Mouse (Mus musculus): ENCODE results near the gene Gm10762. TPM values are rescaled to one million over a fixed set of nuclear protein-coding genes. Genes with fewer than 3 reads are reported as not detected.
"Not testable (repeated sequence)": the region's sequence is repeated elsewhere in the genome, so short reads cannot be mapped to it uniquely, and the experiment has no call there.

The Gm10762 gene
- total RNA-seq (2021), result 1 to 10 TPM; 5.0 to 5.4 TPM
- long read RNA-seq, experiment 1, partial matches to known transcripts, result 0 of 2 reads
- long read RNA-seq, experiment 1, other reads (novel, unspliced or antisense), result 0 of 2 reads
- long read RNA-seq, experiment 2, partial matches to known transcripts, result 0 of 1 reads
- long read RNA-seq, experiment 2, other reads (novel, unspliced or antisense), result 0 of 1 reads

DNA sequence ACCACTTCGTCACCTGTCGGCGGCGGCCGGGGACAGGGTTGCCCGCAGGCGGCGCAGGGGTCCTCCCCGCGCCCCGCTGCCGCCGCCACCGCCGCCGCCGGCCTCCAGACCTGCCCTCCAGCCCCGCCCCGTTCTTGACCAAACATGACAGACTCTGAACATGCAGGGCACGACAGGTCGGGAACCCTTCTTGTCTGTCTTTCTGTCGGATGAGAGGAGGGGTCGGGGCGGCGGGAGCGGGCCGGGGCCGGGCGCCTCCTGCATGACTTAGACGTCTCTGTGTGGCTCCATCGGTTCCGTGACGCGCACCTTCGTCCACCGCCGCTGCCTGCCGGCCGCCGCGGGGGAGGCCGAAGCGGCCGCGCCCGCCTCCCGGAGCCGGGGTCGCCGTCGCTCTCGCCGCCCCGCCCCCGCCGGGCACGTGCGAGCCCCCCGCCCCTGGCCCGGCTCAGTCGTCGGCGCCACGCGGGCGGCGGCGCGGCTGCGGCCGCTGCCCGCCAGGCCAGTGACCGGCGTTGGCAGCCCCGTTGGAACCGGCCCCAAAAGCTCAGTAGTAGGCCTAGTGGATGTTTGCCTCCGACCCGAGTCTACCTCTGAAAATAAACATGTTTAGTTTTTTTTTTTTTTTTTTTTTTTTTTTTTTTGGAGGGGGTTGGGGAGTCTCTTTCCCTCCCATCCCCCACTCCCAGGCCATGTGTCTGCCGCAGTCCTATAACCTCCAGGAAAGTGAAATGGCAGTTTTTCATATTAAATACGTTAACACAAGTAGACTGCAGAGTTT, at the start of gene Gm10762:
Gene Gm10762 (minus strand): TSS at position 65 of the 781 bp plus-strand sequence.
- Histone ChIP-seq H3K27ac (peak within 1 kb of the TSS; percentile 100), H3K4me3 (peak within 1 kb of the TSS; percentile 97)
- TF ChIP-seq CTCF (IDR thresholded peaks at IDR 0.05), result no peak
- peak; percentile 64 to 70 for DNase-seq (ENCODE audit: extremely low spot score in 1 of 2, low spot score in 2 of 2)
- intact Hi-C loops (cut with DNase I), result loop anchor here (2.0 to 5.0 kb wide), 2 partner anchors 23 to 99 kb away; partner anchors contain the start of genes Ttl and Zc3h8

- H3K27ac ChIP-seq; intact Hi-C loops (cut with DNase I); DNase-seq (ENCODE audit: extremely low spot score in 1 of 2, low spot score in 2 of 2); H3K4me3 ChIP-seq: not testable (repeated sequence)
- peak; percentile 51 for TF ChIP-seq CTCF (IDR thresholded peaks at IDR 0.05)
Measured at GRCm38 (mm10) chr2:129008867-129009266, 41.3 kb upstream of the Gm10762 start.

- Histone ChIP-seq H3K27ac (no peak overlapping the region), H3K4me3 (no peak overlapping the region)
- no peak for TF ChIP-seq CTCF (IDR thresholded peaks at IDR 0.05)
- DNase-seq (ENCODE audit: extremely low spot score in 1 of 2, low spot score in 2 of 2), result no peak
- intact Hi-C loops (cut with DNase I), result no loop called here
Measured at GRCm38 (mm10) chr2:129006194-129006749, 38.7 kb upstream of the Gm10762 start.

GRCm38 (mm10) chr2:129004872-129005271, 37.3 kb upstream of the Gm10762 start:
- no peak for DNase-seq (ENCODE audit: extremely low spot score in 1 of 2, low spot score in 2 of 2)
- Histone ChIP-seq H3K27ac (no peak overlapping the region), H3K4me3 (no peak overlapping the region)
- no peak for TF ChIP-seq CTCF (IDR thresholded peaks at IDR 0.05)
- intact Hi-C loops (cut with DNase I), result no loop called here

- no peak for DNase-seq (ENCODE audit: extremely low spot score in 1 of 2, low spot score in 2 of 2)
- Histone ChIP-seq H3K4me3 (no peak overlapping the region), H3K27ac (no peak overlapping the region)
- intact Hi-C loops (cut with DNase I), result no loop called here
- no peak for TF ChIP-seq CTCF (IDR thresholded peaks at IDR 0.05)
Measured at GRCm38 (mm10) chr2:128984746-128985145, 17.2 kb upstream of the Gm10762 start.

DNA sequence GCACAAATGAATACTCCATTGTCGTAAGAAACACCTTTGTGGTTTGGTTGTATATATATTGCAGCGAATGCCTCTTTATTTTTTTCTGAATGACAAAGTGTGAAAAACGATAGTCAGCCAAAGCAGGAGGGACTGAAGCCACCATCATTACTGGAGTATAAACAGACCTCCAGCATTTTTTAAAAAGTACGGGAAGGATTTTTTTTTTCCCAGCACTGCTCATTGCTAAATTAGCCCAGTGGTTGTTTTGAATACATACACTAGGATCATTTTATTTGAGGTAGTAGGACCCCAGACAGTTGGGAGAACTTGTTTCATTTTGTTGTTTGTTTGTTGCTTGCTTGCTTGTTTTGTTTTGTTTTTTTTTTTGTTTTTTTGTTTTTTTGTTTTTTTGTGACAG, 8.0 kb upstream of the Gm10762 start:
- DNase-seq (ENCODE audit: extremely low spot score in 1 of 2, low spot score in 2 of 2), result no peak
- H3K4me3 ChIP-seq, result no peak overlapping the region
- no peak for TF ChIP-seq CTCF (IDR thresholded peaks at IDR 0.05)
- H3K27ac ChIP-seq, result no peak overlapping the region
- intact Hi-C loops (cut with DNase I), result no loop called here

- Histone ChIP-seq H3K4me3 (no peak overlapping the region), H3K27ac (no peak overlapping the region)
- intact Hi-C loops (cut with DNase I), result no loop called here
- no peak for DNase-seq (ENCODE audit: extremely low spot score in 1 of 2, low spot score in 2 of 2)
- TF ChIP-seq CTCF (IDR thresholded peaks at IDR 0.05), result no peak
Measured at GRCm38 (mm10) chr2:128972301-128972700, 4.8 kb upstream of the Gm10762 start.

GRCm38 (mm10) chr2:128968475-128969083, 1.1 kb upstream of the Gm10762 start:
- DNase-seq (ENCODE audit: extremely low spot score in 1 of 2, low spot score in 2 of 2), result no peak
- Histone ChIP-seq H3K27ac (peak overlapping the region; percentile 100), H3K4me3 (peak overlapping the region; percentile 97)
- TF ChIP-seq CTCF (IDR thresholded peaks at IDR 0.05), result no peak
- intact Hi-C loops (cut with DNase I), result loop anchor here (2.0 to 5.0 kb wide), 2 partner anchors 24 to 99 kb away; partner anchors contain the start of genes Ttl and Zc3h8

GRCm38 (mm10) chr2:128966641-128967580, 614 bp downstream of the Gm10762 start, which contains the start of gene Zc3h6:
TSS of gene Zc3h6 (plus strand) at chr2:128967402.
- DNase-seq (ENCODE audit: extremely low spot score in 1 of 2, low spot score in 2 of 2), result peak; percentile 98 to 99
- no peak; the same call in 1 of the 2 replicates for TF ChIP-seq CTCF (IDR thresholded peaks at IDR 0.05)
- Histone ChIP-seq H3K4me3 (peak within 1 kb of the TSS; percentile 97), H3K27ac (peak within 1 kb of the TSS; percentile 100)
- intact Hi-C loops (cut with DNase I), result loop anchor here (5.0 kb wide), 1 partner anchor 100 kb away; the partner anchor contains the start of gene Ttl

DNA sequence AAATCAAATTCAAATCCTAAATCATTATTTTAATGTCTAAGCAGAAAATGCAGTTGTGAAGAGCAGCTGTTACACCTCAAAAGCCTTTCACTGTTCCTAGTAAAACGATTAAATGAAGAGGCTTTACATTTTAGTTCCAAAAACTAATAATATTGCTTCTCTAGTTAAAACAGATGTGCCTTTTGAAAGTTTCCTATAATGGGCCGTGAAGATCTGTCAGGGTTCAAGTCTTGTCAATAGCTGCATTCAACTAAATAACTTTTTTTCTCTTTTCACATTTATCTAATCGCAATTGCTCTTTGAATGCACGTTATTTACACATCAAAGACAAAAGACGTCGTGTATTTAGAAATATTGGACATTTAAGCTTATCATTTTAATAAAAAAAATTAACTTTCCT, 1.3 kb downstream of the Gm10762 start:
- Histone ChIP-seq H3K27ac (peak overlapping the region; percentile 100; the same call in 1 of the 2 replicates), H3K4me3 (peak overlapping the region; percentile 97)
- DNase-seq (ENCODE audit: extremely low spot score in 1 of 2, low spot score in 2 of 2), result no peak
- intact Hi-C loops (cut with DNase I), result loop anchor here (5.0 kb wide), 1 partner anchor 101 kb away; the partner anchor contains the start of gene Ttl
- TF ChIP-seq CTCF (IDR thresholded peaks at IDR 0.05), result no peak
